Mouse (Mus musculus): ENCODE results near the gene Itprip.

The Itprip gene

DNA sequence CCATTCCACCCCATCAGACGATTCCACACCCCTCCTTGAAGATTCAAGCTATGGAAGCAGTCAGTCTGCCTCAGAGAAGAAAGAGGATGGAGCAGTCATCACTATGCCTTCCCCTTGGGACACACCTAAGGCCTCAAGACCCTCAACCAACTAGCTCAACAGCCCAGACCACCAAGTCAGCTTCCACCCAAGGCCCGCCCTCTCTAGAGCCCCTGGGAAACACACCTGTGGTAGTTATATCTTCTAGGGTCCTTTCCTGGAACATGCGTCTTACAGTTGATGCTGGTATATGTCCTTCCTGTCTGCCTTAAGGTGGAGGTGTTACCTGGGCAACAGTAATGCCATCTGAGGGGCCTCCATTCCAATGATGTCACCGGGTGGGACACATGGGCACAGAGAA lies 4.9 kb downstream of the Itprip start:
- DNase-seq = no peak

DNA sequence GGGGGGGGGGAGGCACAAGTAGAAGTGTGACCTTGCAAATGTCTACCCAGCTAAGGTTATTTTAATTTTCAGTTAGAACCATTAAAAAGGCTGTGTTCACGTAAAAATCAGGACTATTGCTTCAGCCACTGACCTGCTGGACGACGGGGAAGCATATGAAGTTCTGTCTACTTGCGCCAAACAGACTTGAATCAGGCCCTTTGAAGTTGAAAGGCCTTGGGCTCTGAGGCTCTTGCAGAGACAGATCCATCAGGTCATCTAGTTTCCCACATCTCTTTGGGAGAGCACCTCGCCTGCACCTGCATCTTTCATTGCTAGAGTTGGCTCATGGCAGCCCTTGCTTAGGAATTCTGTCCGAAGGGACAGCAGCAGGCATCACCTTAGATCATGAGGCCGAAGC lies 5.8 kb downstream of the Itprip start:
- DNase-seq = no peak

DNA sequence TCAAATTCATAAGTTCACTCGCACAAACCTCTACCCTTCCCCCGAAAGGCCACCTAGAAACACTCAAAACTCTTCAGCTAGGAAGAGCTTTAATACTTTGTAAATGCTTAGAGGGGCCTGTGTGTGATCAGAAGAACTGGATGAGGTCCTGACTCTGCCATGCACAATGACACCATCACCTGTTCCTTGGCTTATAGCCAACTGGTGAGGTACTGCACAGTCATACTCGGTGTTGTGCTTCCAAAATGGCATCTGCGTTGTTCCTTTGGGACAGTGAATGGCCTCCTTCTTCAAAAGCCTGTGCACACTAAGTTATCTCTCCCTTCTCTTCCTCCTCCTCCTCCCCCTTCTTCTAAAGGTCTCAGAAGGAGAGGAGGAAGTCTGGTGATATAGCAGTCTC lies 8.3 kb downstream of the Itprip start:
- DNase-seq = no peak

DNA sequence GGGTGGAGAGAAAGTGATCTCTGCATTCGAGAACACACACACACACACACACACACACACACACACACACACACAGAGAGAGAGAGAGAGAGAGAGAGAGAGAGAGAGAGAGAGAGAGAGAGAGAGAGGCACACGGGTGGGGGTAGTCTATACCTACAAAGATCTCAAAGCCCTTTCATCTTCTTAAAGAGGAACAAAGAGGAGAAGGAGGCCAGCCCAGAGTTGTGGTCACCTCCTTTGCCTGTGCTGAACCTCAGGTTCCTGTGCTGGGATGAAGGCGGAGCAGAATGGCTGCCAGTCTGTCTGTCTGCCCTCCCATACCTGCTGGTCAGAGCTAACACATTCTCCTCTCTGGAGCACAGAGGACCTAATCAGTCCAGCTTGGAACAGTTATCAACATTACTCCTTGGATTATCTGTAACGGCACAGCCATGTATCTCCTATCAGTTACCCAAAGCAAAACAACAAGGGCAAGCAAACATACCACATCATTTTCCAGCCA lies 8.9 kb downstream of the Itprip start:
- DNase-seq = no peak

DNA sequence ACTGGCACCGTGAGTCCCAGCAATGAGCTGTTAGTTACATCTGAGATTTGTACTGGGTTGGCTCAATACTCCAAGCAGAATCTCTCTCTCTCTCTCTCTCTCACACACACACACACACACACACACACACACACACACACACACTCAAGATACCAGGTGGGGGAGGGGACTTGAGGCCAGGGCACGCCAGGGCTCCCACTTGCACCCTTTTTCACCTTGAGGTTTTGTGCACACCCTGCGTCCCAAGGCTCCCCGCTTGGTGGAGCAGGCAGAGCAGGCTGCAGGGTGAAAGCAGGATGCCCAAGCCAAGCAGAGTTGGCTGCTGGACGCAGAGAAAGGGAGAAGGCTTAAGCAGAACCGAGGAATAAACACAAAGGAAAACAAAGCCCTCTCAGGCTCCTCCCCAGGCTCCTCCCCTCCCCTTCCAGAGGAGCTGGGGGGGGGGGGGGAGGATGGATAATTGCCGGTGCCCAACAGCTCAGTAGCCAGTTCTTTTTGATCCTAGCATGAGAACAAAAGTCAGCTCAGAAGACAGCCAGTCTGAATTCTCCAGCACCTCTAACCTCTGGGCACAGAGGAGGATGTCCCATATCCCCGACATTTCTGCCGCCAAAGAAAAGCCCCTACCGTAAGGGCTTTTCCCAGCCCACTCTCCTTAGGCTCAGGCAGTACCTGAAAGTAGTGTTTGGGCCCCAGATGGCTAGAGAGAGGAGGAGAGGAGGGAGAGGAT lies 9.5 kb downstream of the Itprip start:
- no peak for DNase-seq

DNA sequence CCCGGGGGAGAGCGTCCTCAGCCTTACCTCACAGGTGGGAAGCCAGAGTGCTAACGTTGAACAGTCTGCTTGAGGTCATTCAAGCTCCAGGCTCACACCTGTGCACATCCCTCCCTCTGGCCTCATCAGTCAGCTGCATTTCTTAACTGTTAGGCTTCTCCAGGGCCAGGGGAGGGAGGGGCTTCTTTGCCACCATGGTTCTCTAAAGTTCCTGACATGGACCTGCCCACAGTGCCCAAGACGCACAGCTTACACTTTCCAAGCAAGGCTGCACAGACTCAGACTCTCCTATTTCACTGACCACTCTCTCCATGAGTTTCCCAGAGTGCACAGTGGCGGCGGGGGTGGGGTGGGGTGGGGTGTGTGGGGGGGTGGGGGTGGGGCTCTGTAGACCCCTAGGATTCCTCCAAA lies 10.1 kb downstream of the Itprip start:
- no peak for DNase-seq

DNA sequence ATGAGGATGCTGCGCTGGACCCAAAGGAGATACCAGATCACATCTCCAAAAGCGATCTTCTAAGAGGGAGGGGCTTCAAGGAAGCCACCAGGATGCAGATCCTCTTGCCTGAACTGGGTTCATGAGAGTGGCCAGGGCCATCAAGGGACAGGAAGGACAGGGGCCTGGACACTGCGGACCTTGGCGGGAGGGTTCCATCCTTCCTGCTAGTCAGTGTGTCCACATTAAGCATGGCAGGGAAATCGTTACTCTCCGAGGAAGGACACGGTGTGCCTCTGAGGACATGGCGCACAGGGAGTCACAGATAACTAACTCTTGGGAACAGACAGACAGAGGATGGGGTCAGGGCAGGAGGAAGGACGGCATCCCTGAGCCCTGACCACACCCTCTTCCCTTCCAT lies 11.5 kb downstream of the Itprip start:
- DNase-seq = no peak

DNA sequence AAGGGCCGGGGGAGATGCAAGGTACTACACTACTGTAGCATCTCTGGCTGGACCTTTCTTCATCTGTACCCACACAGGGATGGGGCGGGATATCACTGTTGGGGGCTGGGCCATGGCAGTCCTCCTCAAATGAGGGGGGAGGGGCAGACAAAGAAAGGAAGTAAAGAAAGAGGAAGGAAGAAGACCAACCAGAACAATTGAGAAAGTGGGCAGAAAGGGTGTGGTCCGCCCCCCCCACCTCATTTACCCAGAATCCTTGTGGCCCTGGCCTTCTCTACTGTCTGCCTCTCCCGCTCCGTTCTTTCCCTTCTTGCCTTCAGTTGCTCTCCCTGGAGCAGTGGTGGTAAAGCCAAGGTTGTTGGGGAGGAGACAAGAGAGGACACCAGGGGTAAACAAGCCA lies 13.5 kb downstream of the Itprip start:
- DNase-seq = no peak

DNA sequence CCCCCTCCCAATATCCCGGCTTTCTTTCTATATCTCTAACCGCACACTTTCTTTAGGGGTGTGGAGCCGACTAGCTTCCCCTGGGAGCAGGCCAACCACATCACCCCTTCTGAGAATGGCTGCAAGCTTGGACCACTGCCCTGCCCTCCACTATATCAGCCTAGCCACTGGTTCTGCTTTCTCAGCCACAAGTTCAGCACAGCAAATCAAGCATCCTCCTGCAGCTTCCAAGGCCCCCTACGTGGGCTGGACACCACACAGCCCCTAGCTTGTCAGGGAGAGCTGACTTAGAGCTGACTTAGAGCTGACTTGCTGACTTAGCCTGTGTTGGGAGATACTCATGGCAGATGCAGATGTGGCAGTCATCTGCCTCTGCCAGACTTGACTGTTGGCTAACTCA lies 14.0 kb downstream of the Itprip start:
- DNase-seq = no peak

DNA sequence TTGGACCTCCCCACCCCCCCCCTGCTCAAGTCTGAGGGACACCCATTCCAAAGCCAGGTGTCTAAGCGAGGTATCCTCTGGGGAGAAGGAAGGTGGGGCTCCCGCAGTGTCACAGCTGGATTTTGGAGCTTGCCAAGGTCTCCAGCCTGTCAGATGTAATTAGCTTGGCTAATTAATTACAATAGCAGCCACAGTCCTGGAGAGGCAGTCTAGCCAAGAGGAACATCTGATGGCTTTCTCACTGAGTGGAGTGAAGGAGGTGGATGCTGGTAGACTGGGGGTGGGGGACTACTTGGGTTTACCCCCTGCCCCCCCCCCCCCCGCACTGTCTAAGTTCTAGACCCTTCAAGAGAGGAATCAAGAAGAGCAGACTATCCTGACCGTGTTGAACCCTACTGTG lies 15.4 kb downstream of the Itprip start:
- DNase-seq = no peak

DNA sequence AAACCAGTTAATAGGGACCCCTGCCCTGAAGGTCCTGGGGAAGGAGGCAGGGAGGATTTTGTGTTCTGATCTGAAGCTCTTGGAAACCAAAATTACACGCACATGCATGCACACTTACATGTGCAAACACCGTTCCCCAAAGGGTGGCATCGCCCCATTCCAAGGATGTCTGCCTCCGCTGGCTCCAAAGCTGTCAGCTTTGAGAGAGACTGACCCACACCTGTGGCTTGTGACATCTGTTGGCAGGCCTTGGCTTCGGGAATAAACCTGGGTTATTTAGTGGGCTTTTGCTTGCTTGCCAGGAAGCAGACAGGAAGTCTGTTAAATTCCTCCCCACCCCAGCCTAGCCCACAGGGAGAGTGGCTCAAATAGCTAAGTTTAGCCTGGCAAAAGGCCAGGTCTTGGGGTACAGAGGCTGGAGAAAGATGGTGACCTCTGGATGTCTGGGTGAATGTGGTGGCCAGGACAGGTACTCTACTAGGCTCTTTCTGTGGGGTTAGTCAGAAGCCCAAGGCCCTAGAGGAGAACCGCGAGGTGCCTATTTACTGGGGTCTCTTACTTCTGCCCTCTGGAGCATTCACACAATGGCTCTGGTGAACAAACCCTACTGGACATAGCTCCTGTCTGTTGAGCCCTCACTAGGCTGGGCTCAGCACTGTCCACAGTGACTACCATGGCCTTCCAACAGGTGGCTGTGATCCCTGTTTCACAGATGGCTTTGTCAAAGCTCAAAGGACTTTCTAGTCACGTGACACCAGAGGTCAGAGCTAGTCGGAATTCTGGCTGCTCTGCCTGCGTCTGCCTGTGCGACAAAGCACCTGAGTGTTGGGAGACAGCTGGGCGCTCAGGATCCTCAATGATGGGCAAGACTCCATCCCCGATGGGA lies 16.5 kb downstream of the Itprip start:
- no peak for DNase-seq

DNA sequence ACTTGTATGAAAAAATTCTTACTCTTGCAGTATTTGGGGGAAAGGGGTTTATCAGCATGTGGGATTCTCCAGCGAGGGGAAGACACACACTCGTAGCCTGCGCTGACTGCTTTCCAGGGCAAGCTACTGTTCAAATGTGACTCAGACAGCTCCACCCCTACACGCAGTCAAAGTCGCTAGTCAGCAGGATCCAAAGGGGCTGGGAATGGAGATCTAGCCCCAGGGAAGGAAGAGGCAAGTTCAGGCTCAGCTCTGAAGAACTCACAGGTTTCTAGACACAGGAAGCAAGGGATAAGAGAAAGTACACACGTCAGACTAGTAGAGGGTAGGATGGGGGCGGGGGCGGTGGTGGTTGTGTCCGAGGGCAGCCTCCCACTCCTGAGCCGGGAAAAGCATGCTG lies 18.5 kb downstream of the Itprip start:
- DNase-seq = no peak

DNA sequence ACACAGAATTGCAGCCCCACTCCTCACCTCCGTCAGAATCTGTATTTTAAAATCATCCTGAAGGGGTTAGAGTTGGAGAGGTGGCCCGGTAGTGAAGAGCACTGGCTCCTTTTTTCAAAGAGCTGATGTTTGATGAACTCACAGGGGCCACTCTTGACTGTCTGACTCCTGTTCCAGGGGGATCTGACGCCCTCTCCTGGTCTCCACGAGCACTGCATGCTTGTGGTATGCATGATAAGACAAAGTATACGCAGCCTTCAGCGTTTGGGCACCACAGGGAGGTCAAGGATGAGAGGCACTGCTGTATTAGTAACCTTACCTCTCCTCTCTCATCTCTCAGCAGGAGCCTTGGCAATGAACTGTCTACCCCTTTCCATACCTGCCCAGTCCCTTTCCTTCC lies 19.1 kb downstream of the Itprip start:
- no peak for DNase-seq

DNA sequence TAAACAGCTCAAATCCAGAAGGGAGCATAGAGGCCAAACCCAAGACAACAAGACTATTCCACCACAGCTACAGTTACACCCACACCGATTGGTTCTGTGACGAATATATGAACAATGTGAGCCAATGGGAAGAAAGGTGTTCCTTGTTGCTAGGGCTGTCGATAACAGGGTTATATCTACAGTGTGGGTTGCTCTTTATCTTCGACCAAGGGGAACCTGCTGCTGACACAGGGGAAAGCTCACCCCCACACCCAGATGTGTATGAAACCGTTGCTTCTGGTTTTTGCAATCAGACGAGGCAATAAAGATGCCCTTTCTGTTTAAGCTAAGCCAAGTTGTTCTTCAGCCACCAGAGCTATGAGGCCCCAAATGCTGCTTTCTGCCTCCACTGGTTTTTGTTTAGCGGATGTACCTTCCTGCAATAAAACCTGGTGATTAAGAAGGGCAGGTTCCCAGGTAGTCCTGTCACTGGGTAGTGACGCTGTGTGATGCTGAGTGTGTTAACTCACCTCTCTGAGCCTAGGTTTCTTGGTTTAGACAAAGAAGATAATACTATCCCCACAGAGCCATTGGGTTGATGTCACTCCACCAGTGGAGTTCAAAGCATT lies 20.5 kb downstream of the Itprip start:
- no peak for DNase-seq

DNA sequence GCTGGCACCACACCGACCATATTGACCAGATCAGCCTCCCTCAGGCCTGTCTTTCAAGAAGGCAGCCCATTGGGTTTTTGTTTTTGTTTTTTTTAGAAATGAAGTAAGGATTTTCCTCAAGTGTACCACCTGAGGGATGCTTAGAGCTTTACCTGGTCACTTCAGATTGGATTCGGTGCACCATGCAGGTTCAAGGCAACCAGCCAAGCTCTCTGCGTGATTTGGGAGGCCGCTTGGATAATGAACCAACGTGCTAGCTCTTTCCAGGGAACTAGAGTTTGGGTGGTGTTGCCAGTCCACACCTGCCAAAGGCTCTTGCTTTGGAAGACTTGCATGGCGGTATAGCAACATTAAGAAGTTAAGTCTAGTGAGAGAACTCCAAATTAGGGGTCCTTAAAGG lies 26.0 kb downstream of the Itprip start:
- DNase-seq = no peak

DNA sequence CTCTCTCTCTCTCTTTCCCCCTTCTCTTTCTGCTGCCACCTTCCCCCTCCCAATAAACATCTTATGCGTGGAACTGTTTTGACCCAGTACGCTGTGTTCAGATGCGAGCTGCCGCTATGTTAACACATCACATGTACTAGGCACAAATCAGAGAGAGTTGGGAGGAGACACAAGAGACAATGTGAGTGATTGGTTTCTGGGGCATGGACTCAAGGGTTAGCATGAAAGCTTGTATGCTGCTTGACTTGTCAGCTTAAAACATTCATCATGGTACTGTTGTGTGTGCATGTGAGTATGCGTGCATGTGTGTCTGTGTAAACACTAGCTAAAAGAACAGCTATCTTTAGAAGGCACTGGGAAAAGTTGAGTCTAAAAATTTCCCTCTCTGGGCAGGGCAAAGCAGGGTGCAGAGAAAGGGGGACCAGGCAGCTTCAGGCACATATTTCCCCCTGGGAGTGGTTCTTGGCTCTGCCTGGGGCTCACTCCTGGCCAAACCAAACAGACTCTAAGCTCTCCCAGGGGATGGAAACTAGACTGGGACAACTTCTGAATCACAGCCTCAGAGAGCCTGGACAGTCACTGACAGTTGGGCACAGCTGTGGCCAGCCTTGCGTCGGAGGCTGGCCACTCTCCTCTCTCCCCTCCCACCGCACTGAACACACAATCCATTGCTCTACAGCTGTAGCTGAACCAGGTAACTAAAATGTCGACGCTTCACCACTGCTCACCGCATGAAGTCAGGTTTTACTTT lies 27.4 kb downstream of the Itprip start:
- DNase-seq = no peak

DNA sequence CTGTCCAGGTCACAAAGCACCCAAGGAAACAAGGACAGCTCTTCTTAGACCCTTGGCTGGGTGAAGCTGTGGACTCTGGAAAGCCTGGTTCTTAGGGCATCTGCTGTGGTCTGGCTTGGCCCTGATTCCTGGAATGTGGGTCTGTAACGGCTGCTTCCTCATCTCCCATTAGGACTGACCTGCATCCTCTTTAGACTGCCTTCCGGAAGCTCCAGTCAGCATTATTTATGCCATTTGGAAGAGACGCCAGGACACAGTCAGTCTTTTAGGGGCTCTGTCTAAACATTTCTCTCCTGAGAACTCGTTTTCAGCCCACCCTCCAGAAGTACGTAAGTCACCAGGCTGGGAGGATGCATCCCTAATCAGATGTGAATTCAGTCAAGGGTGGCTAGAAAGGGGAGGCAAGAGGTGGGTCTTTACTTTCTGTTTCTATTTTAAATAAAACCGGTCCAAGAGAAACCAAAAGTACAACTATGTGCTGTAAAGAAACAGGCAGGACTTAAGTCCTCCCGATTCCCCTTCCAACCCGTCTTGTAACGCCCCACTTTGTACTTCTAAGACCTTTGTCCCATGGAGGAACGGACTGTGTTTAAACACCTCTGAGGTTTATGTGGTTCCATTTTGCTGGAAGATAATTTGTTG lies 28.5 kb downstream of the Itprip start:
- no peak for DNase-seq

DNA sequence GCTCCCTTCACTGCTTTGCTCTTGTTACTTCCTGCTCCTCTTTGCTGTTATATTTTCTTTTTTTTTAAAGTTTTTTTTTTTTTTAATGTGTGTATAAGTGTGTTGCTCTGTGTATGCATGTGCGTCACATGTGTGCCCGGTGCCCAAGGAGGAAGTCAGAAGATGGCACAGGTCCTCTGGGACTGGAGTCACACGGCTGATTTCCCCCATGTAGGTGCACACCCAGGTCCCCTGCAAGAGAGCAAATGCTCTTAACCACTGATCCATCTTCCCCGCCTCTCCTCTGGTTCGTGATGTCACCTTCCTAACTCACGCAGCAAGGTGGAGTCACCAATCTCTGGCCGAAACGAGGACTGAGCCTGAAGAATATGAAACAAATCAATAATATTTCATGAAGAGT lies 31.1 kb downstream of the Itprip start:
- DNase-seq = no peak

DNA sequence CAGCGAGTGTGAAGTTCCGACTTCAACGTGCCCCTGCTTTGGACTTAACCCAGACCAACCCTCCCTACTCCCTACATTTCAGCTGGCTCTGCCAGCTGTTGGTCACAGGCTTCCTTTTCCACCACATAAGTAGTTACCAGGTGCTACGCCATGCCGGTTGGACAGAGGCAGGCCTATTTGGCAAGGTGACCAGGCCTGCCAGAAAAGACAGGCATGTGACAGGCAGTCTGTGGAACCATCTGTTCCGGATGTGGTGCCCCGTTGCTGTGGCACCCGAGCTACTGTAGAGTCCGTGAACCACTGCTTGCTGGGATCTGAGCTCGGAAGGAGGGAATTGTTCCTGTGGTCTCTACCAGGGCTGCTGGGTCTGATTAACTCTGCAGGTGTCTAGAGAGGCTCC lies 31.7 kb downstream of the Itprip start:
- no peak for DNase-seq

DNA sequence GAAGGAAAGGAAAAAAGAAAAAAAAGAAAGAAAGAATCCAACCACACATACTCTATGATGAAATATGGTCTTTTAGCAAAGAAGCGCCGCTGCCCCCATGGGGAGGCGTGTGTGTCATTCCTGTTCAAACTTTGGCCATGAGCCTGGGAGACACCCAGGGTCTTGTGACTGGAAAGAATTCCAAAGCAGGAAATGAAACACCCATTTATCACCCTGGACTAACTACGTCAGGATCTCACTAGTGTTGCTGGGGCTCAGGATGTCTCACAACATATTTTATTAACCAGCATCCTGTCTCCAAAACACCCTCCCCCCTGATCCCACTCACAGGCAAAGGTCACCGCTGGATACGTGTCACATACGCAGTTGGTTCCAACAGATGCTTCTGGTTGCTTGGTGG lies 32.5 kb downstream of the Itprip start:
- DNase-seq = no peak

DNA sequence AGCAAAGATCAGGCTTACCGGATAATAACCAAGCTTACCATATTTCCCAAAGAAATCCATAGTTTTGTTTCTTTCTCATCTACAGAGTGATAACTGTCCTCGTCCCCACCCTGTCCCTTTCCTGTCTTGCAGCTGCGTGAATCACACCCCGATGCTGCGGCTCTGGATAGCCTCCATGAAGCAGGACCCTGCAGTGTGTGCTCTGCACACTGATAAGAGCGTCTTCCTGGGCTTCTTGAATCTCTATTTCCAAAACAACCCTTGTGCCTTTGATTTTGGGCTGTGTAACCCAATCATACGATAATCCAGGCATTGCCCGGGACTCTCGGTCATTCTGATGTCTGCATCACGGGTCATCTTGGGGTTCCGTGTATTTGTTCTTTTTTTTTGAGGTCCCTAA lies 33.2 kb downstream of the Itprip start:
- no peak for DNase-seq

DNA sequence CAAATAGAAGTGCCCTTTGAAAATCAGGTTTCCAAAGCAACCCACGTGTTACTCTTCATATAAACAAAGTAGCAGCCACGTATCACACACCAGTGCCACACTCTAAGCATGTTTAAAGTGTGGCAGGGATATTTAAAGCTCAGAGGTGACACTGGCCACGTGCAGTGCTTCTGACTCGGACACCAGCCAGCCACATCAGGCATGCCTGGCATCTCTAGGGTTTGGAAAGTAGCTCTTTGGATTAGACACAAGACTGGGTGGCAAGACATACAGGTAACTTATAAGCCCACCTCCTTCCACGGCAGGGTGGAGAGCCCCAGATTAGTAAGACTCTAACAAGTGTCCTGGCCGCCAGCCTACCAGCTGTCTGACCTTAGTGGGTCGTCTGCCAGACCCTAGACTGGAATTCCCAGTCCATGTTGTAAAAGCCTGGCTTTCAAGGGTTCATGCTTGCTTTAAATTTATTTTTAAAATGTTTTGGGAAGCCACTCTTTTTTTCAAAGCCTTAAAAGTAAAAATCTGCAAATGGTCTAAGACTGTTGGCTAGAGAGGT lies 33.8 kb downstream of the Itprip start:
- no peak for DNase-seq

Measured in cerebellum, adult 18-20 months (tissue).